Mouse (Mus musculus) embryonic fibroblast, embryonic 13.5 days (primary cell): ENCODE measurements around the gene Ifitm10.

ENCODE experiments used
- CTCF ChIP-seq: IDR thresholded peaks from 2 replicates; pipeline ENCODE4 v1.5.1; 2011; ENCODE audit warnings: mild to moderate bottlenecking, control low read depth, low read length, moderate library complexity, borderline replicate concordance; ENCODE audit not compliant: insufficient read depth
- POLR2A ChIP-seq: IDR thresholded peaks from 2 replicates; pipeline ENCODE4 v1.6.1; 2011; ENCODE audit warnings: low read depth, mild to moderate bottlenecking, control low read depth, low read length, moderate library complexity

DNA sequence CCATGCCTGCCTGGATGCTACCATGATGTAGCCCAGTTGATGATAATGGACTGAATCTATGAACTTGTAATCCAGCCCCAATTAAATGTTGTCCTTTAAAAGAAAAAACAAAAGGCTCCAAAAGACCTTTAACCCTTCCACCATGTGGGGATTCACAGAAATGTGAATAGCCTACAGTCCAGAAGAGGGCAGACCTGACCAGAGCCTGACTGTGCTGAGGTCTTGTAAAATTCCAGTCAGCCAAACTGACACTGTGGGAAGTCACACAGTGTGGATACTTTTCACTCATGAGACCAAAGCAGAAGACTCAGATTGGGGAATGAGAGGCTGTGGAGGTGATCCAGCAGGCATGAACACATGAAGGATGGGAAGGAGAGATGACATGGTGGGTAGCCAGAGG is 12.8 kb downstream of the Ifitm10 start:
- TF ChIP-seq POLR2A: no peak
- TF ChIP-seq CTCF: no peak
